Mouse (Mus musculus): ENCODE results near the gene Tspan10.
A peak's percentile ranks its signal among the peaks of the same experiment; 100 is the strongest.

Gene Tspan10

GRCm38 (mm10) chr11:120457370-120457769 is 14.9 kb downstream of the Tspan10 start:
- no peak for DNase-seq

- DNase-seq = peak; percentile 80 to 90
Observed at GRCm38 (mm10) chr11:120457772-120458751, 15.6 kb downstream of the Tspan10 start, which contains the start of the genes Oxld1 and Ccdc137. Gene Oxld1 (minus strand): TSS chr11:120458068. Gene Ccdc137 (plus strand): TSS chr11:120458115.

- DNase-seq = no peak
Observed at GRCm38 (mm10) chr11:120458847-120459597, 16.6 kb downstream of the Tspan10 start.

- DNase-seq = no peak
Observed at GRCm38 (mm10) chr11:120463536-120463935, 21.1 kb downstream of the Tspan10 start.

GRCm38 (mm10) chr11:120464365-120464764 is 21.9 kb downstream of the Tspan10 start:
- no peak for DNase-seq

- DNase-seq = no peak
Observed at GRCm38 (mm10) chr11:120465521-120465920, 23.1 kb downstream of the Tspan10 start.

GRCm38 (mm10) chr11:120467051-120467735 is 24.7 kb downstream of the Tspan10 start, which contains the start of gene Arl16:
Gene Arl16 (minus strand): TSS chr11:120467607.
- DNase-seq = peak; percentile 95 to 97

GRCm38 (mm10) chr11:120467736-120468092 is 25.3 kb downstream of the Tspan10 start:
- no peak for DNase-seq

GRCm38 (mm10) chr11:120472052-120472451 is 29.6 kb downstream of the Tspan10 start:
- DNase-seq = peak; percentile 63 to 90

GRCm38 (mm10) chr11:120483448-120483934 is 41.0 kb downstream of the Tspan10 start:
- DNase-seq = peak in 1 of 2 experiments; percentile 50

- peak; percentile 90 to 96 for DNase-seq
Observed at GRCm38 (mm10) chr11:120484265-120484981, 42.0 kb downstream of the Tspan10 start, which contains the start of gene Mrpl12. Gene Mrpl12 (plus strand): TSS chr11:120484613.

GRCm38 (mm10) chr11:120485251-120485650 is 42.8 kb downstream of the Tspan10 start:
- DNase-seq = peak; percentile 67 to 77

GRCm38 (mm10) chr11:120488516-120488915 is 46.1 kb downstream of the Tspan10 start:
- peak in 1 of 2 experiments; percentile 46 for DNase-seq

- peak; percentile 82 to 95 for DNase-seq
Observed at GRCm38 (mm10) chr11:120489054-120489761, 46.8 kb downstream of the Tspan10 start.

- DNase-seq = peak in 1 of 2 experiments; percentile 53
Observed at GRCm38 (mm10) chr11:120490291-120491046, 48.0 kb downstream of the Tspan10 start.

GRCm38 (mm10) chr11:120491317-120492023 is 49.0 kb downstream of the Tspan10 start, which contains the start of gene Slc25a10:
Gene Slc25a10 (plus strand): TSS chr11:120491840.
- peak; percentile 92 to 97 for DNase-seq

GRCm38 (mm10) chr11:120492024-120492877 is 49.8 kb downstream of the Tspan10 start:
- DNase-seq = peak; percentile 58 to 86

GRCm38 (mm10) chr11:120492878-120493203 is 50.4 kb downstream of the Tspan10 start:
- DNase-seq = peak in 1 of 2 experiments; percentile 54

Data from kidney, postnatal 25 days (tissue).